Mouse (Mus musculus): ENCODE results near the gene Filip1l. TPM values are rescaled to one million over a fixed set of nuclear protein-coding genes. Genes with fewer than 3 reads are reported as not detected.

Filip1l gene
- polyA plus RNA-seq, 1 experiment from 2014 or later, result 38.2 TPM

GRCm38 (mm10) chr16:57606444-57607227 is 253.7 kb downstream of the Filip1l start, which contains the start of gene Cmss1:
Cmss1 (minus strand) TSS chr16:57606864.
- Histone ChIP-seq H3K9ac (ENCODE audit: low read length) (peak within 1 kb of the TSS; percentile 67), H3K4me1 (replicated peaks; ENCODE audit: control insufficient read depth, insufficient read depth, low read length) (no peaks in the 10 kb centered on the region; the same call in 1 of the 2 replicates), H3K27me3 (replicated peaks; ENCODE audit: control insufficient read depth, insufficient read depth, low read length) (no peaks in the 10 kb centered on the region), H3K36me3 (ENCODE audit: control insufficient read depth, insufficient read depth, low read length) (no peaks in the 10 kb centered on the region), H3K9me3 (ENCODE audit: control insufficient read depth, low read length) (no peaks in the 10 kb centered on the region), H3K4me3 (ENCODE audit: low read depth, low read length) (peak within 1 kb of the TSS; percentile 92), H3K4me2 (ENCODE audit: low read length) (peak within 1 kb of the TSS; percentile 79), H3K27ac (ENCODE audit: low read depth) (peak within 1 kb of the TSS; percentile 80)
- peak; percentile 91 for ATAC-seq (replicated peaks; ENCODE audit: low FRiP score, low TSS enrichment, low read depth)
- peak; percentile 98 for DNase-seq (ENCODE audit: low spot score)
- WGBS, result under 1% methylated on average over 64 of the region's 64 CpGs

- ATAC-seq (replicated peaks; ENCODE audit: low FRiP score, low TSS enrichment, low read depth) (no peak), DNase-seq (ENCODE audit: low spot score) (no peak)
- H3K9me3 ChIP-seq (ENCODE audit: control insufficient read depth, low read length), result no peaks in the 10 kb centered on the region
- no peak overlapping the region for H3K4me2 ChIP-seq (ENCODE audit: low read length)
- no peak overlapping the region for H3K4me3 ChIP-seq (ENCODE audit: low read depth, low read length)
- no peaks in the 10 kb centered on the region for H3K36me3 ChIP-seq (ENCODE audit: control insufficient read depth, insufficient read depth, low read length)
- H3K4me1 ChIP-seq (replicated peaks; ENCODE audit: control insufficient read depth, insufficient read depth, low read length), result no peaks in the 10 kb centered on the region; the same call in 1 of the 2 replicates
- no peak overlapping the region for H3K9ac ChIP-seq (ENCODE audit: low read length)
- 0% methylated on average over 1 of the region's 1 CpGs for WGBS
- no peak overlapping the region for H3K27ac ChIP-seq (ENCODE audit: low read depth)
- H3K27me3 ChIP-seq (replicated peaks; ENCODE audit: control insufficient read depth, insufficient read depth, low read length), result no peaks in the 10 kb centered on the region
Measured at GRCm38 (mm10) chr16:57611768-57612167, 258.9 kb downstream of the Filip1l start.

Other genes with a start within 250 kb of the Filip1l start
- gene Tomm70a, start 231.4 kb upstream of the Filip1l start, polyA plus RNA-seq (2014; fragmentation: Nextera tagmentation; extraction: Ambion mirVana), result 58.5 and 61.4 TPM in 2 replicates
- 78.8 and 84.4 TPM in 2 replicates for gene Nit2, start 185.8 kb upstream of the Filip1l start, polyA plus RNA-seq (2014; fragmentation: Nextera tagmentation; extraction: Ambion mirVana)
- gene Tbc1d23, start 121.6 kb upstream of the Filip1l start, polyA plus RNA-seq (2014; fragmentation: Nextera tagmentation; extraction: Ambion mirVana), result 27.5 and 28.8 TPM in 2 replicates
- 0.12 TPM in 1 of 2 replicates, not detected in the other for gene Tmem30c, start 60.2 kb upstream of the Filip1l start, polyA plus RNA-seq (2014; fragmentation: Nextera tagmentation; extraction: Ambion mirVana)